Mouse (Mus musculus): ENCODE data around the gene Fam227a. TPM values are rescaled to one million over a fixed set of nuclear protein-coding genes. Genes with fewer than 3 reads are reported as not detected.

The Fam227a gene
- 0.73 TPM for total RNA-seq (2023)

DNA sequence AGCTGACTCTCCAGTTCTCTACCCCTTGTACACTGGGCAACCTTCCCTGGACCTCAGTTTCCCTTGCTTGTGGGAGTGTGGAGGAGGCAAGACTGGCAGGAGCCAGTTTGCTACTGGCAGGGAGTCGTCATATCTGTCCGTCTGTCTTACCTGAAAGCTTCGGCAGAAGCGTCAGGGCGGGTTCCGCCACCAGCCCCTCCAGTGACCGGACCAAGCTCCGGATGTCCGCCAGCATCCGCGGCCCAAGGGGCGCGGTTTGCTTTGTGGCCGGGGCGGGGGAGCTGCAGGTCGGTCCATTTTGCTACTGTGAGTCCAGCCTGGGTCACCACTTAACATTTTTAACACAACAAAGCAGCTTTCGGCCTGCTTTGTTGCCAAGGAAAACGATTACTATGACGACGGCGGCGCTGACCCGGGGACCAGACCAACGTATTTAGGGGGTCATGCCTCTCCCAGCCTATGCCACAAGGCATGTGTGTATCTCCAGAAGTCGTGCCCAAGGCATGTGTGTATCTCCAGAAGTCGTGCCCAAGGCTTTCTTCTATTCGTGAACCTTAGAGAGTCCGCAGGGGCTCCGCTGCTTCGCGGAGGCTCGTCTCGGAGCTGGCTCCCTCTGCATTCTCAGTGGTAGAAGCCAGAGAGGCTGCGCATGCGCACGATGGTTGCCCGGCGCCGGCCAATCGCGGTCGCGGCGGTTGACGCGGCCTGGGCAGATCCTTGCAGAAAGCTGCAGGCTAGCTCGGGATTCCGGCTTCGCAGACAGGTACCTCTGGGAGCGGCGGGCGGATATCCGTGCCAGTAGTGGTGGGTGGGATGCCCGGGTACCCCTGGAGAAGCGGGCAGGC lies at the start of gene Fam227a, which contains the start of gene Cby1:
Gene Fam227a, minus strand, starts transcription at position 426 of the 845 bp plus-strand sequence.
Gene Cby1, plus strand, starts transcription at position 669 of the 845 bp plus-strand sequence.

DNA sequence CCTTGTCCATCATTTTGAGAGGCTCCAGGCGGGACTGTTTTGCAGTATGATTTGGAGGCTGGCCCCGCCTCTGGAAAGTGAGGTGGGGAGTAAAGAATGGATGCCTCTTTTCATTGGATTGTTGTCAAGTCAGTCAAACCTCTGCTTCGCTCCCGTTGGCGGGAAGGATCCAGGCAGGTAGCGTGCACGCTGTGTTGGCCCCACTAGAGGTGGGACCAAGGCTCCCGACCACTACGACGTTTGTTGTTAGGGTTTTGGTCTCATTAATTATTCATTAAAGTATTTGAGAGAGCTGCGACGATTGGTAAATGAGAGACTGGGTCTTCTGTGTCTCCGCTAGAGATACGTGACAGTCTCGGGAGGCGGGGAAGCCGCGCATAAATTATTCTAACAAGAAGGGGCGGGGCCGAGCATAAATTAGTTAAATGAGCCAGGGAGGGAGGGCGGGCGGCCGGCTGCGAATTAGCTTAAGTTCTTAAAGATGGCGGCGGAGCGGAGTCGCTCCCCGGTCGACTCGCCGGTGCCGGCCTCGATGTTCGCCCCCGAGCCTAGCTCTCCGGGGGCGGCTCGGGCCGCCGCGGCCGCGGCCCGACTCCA lies 31.8 kb upstream of the Fam227a start, which contains the start of gene Gtpbp1:
Gene Gtpbp1, plus strand, starts transcription at position 420 of the 597 bp plus-strand sequence.

DNA sequence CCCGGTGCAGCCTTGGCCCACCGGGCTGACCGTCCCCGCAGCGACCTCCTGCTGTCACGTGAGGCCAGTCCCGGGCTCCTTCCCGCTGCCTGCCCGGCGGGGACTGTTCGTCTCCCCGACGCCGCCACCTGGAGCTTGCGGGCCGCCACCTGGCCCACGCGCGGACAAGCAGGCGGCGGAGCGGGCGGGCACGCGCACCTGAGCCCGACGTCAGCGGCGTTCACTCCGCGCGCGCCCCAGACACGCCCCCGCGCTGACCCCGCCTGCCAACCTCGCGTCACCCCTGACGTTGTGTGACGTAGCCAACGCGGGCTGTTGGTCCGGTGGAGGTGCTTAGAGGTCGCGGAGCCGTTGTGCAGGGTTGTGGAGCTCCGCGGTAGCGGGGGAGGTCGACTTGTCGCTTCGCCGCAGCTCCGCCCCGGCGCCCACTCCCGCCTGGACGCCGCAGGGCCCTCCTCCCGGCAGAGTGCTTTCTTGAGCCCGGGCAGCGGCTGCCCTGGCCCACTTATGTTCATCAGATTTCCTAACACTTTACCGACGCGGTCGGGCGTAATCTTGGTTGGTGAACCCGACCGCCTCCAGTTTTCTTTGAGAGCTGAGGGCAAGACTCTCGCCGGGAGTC lies 29.0 kb upstream of the Fam227a start, which contains the start of gene Josd1:
Gene Josd1, minus strand, starts transcription at position 274 of the 622 bp plus-strand sequence.

DNA sequence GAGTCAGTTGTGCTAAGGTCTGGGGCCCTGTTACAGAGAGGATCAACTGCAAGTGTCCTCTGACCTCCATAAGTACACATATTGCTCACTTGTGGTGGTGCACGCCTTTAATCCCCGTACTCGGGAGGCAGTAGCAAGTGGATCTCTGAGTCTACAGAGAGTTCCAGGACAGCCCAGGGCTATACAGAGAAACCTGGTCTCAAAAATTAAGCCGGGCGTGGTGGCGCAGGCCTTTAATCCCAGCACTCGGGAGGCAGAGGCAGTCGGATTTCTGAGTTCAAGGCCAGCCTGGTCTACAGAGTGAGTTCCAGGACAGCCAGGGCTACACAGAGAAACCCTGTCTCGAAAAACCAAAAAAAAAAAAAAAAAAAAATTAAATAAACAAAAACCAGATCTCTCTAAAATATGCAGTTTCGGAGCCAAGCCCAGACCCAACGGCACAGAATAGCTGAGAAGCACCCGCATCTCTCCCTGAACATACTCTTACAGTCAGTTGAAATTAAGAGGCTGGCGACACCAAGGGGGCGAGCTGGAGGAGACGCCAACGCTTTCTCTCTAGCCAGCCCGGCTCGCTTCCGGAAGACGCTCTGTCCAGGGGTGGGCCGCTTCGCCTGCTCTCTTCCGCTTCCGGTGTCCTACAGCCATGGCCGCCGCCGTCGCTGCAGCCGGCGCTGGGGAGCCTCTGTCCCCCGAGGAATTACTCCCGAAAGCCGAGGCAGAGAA lies 11.7 kb upstream of the Fam227a start, which contains the start of gene Tomm22:
Gene Tomm22, plus strand, starts transcription at position 613 of the 723 bp plus-strand sequence.

DNA sequence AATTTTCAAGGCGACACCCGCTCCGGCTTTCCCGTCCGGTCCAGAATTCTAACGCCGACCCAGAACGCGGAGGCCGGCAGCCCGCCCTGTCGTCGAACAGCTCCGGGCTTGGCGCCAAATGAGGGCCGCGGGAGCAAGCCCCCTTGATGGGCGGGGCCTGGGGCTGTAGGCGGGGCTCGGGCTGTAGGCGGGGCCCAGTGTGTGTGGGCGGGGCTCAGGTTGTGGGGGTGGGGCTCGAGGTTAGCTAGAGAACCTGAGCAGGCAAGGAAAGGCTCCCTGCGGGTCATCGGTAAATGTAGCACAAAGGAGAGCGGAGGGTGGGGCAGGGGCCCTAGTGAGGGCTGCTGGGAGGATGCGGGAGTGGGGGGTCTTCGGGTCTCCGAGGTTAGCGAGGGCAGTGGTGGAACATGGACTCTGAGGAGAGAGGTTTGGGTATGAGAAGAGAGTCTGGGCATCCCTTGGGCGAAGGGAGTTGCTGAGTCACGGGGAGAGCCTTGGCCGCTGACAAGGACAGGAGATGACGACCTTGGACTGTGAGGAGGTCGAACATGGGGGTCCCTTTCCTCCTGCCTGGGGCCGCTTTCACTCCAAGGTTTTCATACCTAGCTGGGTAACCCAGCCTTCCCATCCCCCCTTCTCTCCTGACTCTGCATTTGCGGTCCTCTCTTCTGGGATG lies 53.6 kb downstream of the Fam227a start, which contains the start of gene Dmc1:
Gene Dmc1, minus strand, starts transcription at position 120 of the 676 bp plus-strand sequence.

Other genes with a start within 250 kb of the Fam227a start
- 51.3 TPM for gene Csnk1e, start 203.4 kb downstream of the Fam227a start, total RNA-seq (2023)
- gene Kcnj4, start 153.7 kb downstream of the Fam227a start, total RNA-seq (2023): not detected
- gene Kdelr3, start 142.5 kb downstream of the Fam227a start, total RNA-seq (2023): not detected
- gene Ddx17, start 112.2 kb downstream of the Fam227a start, total RNA-seq (2023): 283 TPM
- gene Dmc1, start 53.8 kb downstream of the Fam227a start, total RNA-seq (2023): not detected
- gene Cby1, start 243 bp upstream of the Fam227a start, total RNA-seq (2023): 4.9 TPM
- gene Tomm22, start 11.9 kb upstream of the Fam227a start, total RNA-seq (2023): 97.0 TPM
- gene Josd1, start 29.0 kb upstream of the Fam227a start, total RNA-seq (2023): 16.7 TPM
- gene Gtpbp1, start 31.9 kb upstream of the Fam227a start, total RNA-seq (2023): 138 TPM
- 444 TPM for gene Sun2, start 83.6 kb upstream of the Fam227a start, total RNA-seq (2023)
- gene Dnal4, start 118.9 kb upstream of the Fam227a start, total RNA-seq (2023): 5.3 TPM
- 0.28 TPM for gene Nptxr, start 145.8 kb upstream of the Fam227a start, total RNA-seq (2023)
- gene Npcd, start 175.3 kb upstream of the Fam227a start, total RNA-seq (2023): not detected
- 12.6 TPM for gene Cbx6, start 175.7 kb upstream of the Fam227a start, total RNA-seq (2023)
- 108 TPM for gene Apobec3, start 232.7 kb upstream of the Fam227a start, total RNA-seq (2023)

All from CD8-positive naive resting alpha-beta T cell, adult 57 days (primary cell).